ENCODE assay signal across 14 mouse cellular contexts in genomic region chr5:36861084-36861483, GRCm38 (mm10). TPM values are rescaled to one million over a fixed set of nuclear protein-coding genes. Genes with fewer than 3 reads are reported as not detected.
DNase-seq lines count a peak whose midpoint lies in the region; ATAC-seq lines count a peak whose summit lies in the region.
"Had no signal": no experiment of that assay in that cellular context is flagged by ENCODE, and none has a peak within 500 bp of the region (broad histone marks: within the 10 kb centered on the region; RNA-seq: fewer than 3 reads in every experiment).

No protein-coding gene starts in this region.

- no peak overlapping the region for H3K9ac ChIP-seq in limb, embryonic 11.5 days (ENCODE audit: low read length)
- H3K9ac ChIP-seq: heart, embryonic 13.5 days had no signal

- no peak overlapping the region for H3K4me3 ChIP-seq in limb, embryonic 11.5 days (ENCODE audit: low read depth, low read length)
- no peak overlapping the region for H3K4me3 ChIP-seq in limb, embryonic 10.5 days
- H3K4me3 ChIP-seq: erythroblast, embryonic 14.5 days; heart, embryonic 13.5 days; megakaryocyte, embryonic 14.5 days; myocyte had no signal

- H3K27ac ChIP-seq in limb, embryonic 11.5 days (replicated peaks; ENCODE audit: low read depth, low read length) = no peak overlapping the region
- H3K27ac ChIP-seq in limb, embryonic 10.5 days = no peak overlapping the region
- H3K27ac ChIP-seq: heart, embryonic 13.5 days had no signal

- no peak for ATAC-seq in limb, embryonic 11.5 days (ENCODE audit: insufficient number of reproducible peaks, low FRiP score, low TSS enrichment, low read depth)
- no peak for ATAC-seq in erythroid progenitor cell, adult 5-6 weeks (replicated peaks; ENCODE audit: low FRiP score, poor library complexity, severe bottlenecking)

- peak; percentile 50 to 71 for DNase-seq in cerebellum, postnatal 14 days
- DNase-seq in cerebellum, postnatal 4 days (ENCODE audit: low spot score in 2 of 2) = no peak
- peak; percentile 32 for DNase-seq in limb, embryonic 11.5 days (ENCODE audit: low spot score)
- no peak for DNase-seq in limb, embryonic 10.5 days (ENCODE audit: low spot score)
- peak; percentile 5 to 14 for DNase-seq in B cell, adult 2 months
- peak; percentile 8 for DNase-seq in c-Kit-positive CD71-positive TER-119-negative erythroid progenitor cells, embryonic 14.5 days (ENCODE audit: low read depth)
- no peak for DNase-seq in MN1 (ENCODE audit: low spot score)
- DNase-seq: kidney, postnatal 4 days had no signal

- no peaks in the 10 kb centered on the region for H3K9me3 ChIP-seq in limb, embryonic 11.5 days (ENCODE audit: control insufficient read depth, low read length)
- no peaks in the 10 kb centered on the region for H3K9me3 ChIP-seq in limb, embryonic 10.5 days (replicated peaks)
- H3K9me3 ChIP-seq: heart, embryonic 13.5 days had no signal

- H3K27me3 ChIP-seq in limb, embryonic 11.5 days (ENCODE audit: control insufficient read depth, insufficient read depth, low read length) = peaks cover 14% of the 10 kb centered on the region
- peaks cover 37% of the 10 kb centered on the region for H3K27me3 ChIP-seq in limb, embryonic 10.5 days (ENCODE audit: low read depth, poor library complexity, severe bottlenecking)

- no peaks in the 10 kb centered on the region for H3K36me3 ChIP-seq in limb, embryonic 11.5 days (ENCODE audit: control insufficient read depth, insufficient read depth, low read length)
- no peaks in the 10 kb centered on the region for H3K36me3 ChIP-seq in limb, embryonic 10.5 days
- H3K36me3 ChIP-seq: heart, embryonic 13.5 days had no signal

- H3K4me1 ChIP-seq in limb, embryonic 11.5 days (ENCODE audit: control insufficient read depth, insufficient read depth, low read length) = no peaks in the 10 kb centered on the region
- H3K4me1 ChIP-seq in limb, embryonic 10.5 days = no peaks in the 10 kb centered on the region
- H3K4me1 ChIP-seq: heart, embryonic 13.5 days had no signal

- 90% methylated on average over 2 of the region's 2 CpGs for WGBS in limb, embryonic 11.5 days
- 94% methylated on average over 2 of the region's 2 CpGs for WGBS in limb, embryonic 10.5 days

- no peak overlapping the region for H3K4me2 ChIP-seq in limb, embryonic 11.5 days (ENCODE audit: low read depth, severe bottlenecking)
- H3K4me2 ChIP-seq: heart, embryonic 13.5 days had no signal

RNA-seq across cellular contexts. Expression of gene Ppp2r2c, which starts 7.2 kb away (rescaled TPM):
- polyA plus RNA-seq in limb, embryonic 11.5 days (2014; fragmentation: Nextera tagmentation; extraction: Ambion mirVana) = 0.11 and 0.24 TPM in 2 replicates
- 0.23 and 1.0 TPM in 2 replicates for polyA plus RNA-seq in limb, embryonic 10.5 days (2016; fragmentation: Nextera tagmentation; extraction: Ambion mirVana)
- not detected in 2 replicates for total RNA-seq in erythroid progenitor cell, adult 5-6 weeks (2015; ENCODE audit: low replicate concordance)
- total RNA-seq in erythroid progenitor cell, adult 5-6 weeks (2017; ENCODE audit: low replicate concordance) = not detected in 2 replicates
- polyA plus RNA-seq: erythroblast, embryonic 14.5 days; thymus, postnatal 0 days had no signal

RNA-seq across cellular contexts. Expression of gene Man2b2, which starts 30.6 kb away (rescaled TPM):
- 6.1 TPM in 2 replicates for polyA plus RNA-seq in limb, embryonic 11.5 days (2014; fragmentation: Nextera tagmentation; extraction: Ambion mirVana)
- polyA plus RNA-seq in limb, embryonic 10.5 days (2016; fragmentation: Nextera tagmentation; extraction: Ambion mirVana) = 6.2 and 7.6 TPM in 2 replicates
- 7.2 and 14.3 TPM in 2 replicates for total RNA-seq in erythroid progenitor cell, adult 5-6 weeks (2015; ENCODE audit: low replicate concordance)
- 2.7 and 3.8 TPM in 2 replicates for total RNA-seq in erythroid progenitor cell, adult 5-6 weeks (2017; ENCODE audit: low replicate concordance)

Comparison
In these comparisons a context has a peak if more than half of its experiments do, and no peak if none do; other contexts are left out.
1. DNase-seq: peak in cerebellum, postnatal 14 days (2 of 2), limb, embryonic 11.5 days (single experiment), B cell, adult 2 months (2 of 2) and c-Kit-positive CD71-positive TER-119-negative erythroid progenitor cells, embryonic 14.5 days (single experiment); none in cerebellum, postnatal 4 days (0 of 2), limb, embryonic 10.5 days (single experiment) and MN1 (single experiment).